Mouse (Mus musculus): Measurements from ENCODE around the gene Cir1.

Gene Cir1

DNA sequence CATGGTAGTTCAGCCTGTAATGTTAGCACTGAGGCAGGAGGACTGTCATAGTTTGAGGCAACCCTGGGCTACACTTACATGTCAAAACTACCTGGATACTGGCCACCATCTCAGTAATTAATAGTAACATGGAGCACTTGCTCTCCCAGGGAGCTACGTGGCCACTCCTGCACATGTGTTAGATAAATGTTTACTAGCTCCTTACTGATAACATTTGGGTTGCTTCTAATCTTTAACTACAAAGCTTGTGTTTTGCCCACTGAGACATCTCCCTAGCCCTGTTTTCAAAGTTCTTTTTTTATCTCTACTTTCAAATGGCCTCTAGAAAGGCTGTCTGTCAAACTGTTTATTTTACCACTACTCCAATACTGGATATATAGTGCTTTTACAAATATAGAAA is 10.5 kb downstream of the Cir1 start:
- no peak for DNase-seq (ENCODE audit: low read depth, low spot score)

GRCm38 (mm10) chr2:73298841-73299240 is 13.7 kb downstream of the Cir1 start:
- DNase-seq (ENCODE audit: low read depth, low spot score), result no peak

DNA sequence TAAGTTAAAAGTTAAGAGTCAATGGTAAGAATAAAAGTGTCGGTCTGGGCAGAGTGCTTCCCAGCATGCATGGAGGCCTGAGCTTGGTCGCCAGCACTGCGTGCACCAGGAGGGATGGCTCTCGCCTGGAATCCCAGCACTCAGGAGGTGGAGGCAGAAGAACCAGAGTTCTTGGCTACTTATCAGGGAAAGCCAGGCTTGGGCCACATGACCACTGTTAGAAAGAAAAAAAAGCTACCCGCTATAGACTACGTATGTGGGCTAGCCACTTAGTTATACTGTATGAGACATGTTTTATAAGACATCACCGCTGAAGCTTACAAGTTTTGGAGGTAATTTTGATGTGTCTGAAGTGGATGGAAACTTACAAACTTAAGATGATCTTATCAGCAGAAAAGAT is 14.3 kb downstream of the Cir1 start:
- no peak for DNase-seq (ENCODE audit: low read depth, low spot score)

GRCm38 (mm10) chr2:73295023-73295422 is 17.5 kb downstream of the Cir1 start:
- DNase-seq (ENCODE audit: low read depth, low spot score), result no peak

DNA sequence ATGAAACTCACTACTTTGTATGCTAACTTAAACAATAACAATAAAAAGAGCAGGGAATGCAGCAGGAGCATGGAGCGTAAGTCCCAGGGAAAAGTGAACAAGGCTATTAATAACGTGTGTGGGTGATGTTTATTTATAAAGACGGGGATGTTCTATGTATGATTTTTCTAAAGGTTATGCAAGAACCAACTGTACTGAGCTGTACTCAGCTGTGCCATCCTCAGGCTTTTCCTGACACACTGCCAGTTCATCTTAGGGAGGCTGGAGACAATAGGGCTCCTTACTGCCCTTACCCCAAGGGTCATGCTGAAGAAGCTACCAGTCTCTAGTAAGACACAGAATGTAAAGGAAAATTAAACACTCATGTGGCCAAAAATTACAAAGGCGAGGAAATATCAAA is 21.4 kb downstream of the Cir1 start:
- no peak for DNase-seq (ENCODE audit: low read depth, low spot score)

DNA sequence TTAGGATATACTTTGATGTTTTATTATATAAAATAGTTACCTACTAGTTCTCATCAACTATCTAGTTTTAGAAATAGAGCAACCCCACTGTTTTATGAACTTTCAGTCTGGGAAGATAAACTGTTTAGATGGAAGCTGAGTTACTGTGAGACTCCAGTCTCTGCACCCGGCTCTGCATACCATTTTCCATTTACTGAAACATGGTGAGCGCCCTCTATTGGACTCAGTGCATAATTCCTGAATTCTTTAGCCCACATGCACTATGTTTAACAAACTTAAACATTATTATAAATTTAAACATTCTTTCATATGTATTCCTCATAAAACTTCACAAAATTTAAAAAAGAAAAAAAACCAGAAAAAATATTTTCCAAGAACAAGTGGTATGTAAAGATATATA is 26.9 kb downstream of the Cir1 start:
- no peak for DNase-seq (ENCODE audit: low read depth, low spot score)

- DNase-seq (ENCODE audit: low read depth, low spot score), result no peak
These were observed 30.8 kb downstream of the Cir1 start for GRCm38 (mm10) chr2:73281707-73282106.

DNA sequence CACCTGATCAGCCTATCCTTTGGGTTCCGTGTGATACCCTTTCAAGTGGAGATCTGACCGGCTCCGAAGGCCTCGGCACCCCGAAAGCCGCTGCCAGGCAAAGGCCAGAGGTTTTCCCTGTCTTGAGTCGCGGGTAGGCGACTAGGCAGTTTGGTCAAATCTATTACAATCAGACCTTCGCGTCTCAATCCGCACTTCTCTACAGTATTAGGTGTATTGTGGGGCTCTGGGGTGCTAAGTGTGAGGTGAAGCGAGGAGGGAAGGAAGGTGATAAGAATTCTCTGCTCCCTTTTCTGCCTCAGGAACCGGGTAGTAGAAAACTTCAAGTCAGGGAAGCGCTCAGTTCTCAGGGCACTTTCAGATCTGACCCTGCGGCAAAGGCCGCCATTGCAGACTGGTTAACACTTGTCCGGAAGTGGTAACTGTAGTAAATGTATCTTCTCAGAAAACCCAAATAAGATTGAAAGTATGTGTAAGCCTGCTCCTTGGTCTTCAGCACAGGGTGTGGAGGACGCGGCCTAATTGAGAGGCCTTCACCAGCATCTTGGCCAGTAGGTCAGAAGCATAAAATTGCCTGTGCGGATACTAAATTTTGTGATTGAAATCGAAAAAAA is 31.3 kb downstream of the Cir1 start:
- DNase-seq (ENCODE audit: low read depth, low spot score), result no peak

DNA sequence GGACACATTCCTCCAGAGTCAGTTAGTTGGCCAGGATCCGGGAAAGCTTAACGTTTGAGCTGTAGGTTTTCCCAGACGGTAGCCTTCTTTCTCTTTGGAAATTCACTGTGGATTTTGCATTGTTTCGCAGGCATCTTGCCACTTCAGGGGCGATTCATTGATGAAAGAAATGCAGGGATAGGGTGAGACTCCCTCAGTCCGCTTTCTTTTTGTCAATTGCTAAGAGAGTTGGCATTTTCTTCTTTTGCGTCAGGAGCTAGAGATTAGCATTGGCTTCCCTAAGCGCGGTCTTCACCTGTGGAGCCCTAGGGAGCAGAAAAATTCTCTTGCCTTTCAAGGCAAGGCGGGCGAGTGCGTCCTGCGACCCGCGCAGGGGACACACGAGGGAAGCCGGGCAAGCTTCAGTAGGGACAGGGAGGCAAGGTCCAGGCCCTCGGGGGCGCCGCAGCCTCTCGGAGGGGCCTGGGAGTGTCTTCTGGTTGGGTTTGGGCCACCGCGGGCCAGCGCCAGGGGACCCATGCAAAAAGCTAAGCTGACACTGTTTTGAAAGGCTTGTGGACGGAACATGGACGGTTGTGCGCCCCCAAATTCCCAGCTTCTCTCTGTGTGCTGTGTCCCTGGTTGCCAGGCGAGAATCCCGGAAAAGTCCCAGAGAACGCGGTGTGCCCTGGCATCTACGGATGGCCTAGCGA is 32.0 kb downstream of the Cir1 start:
- no peak for DNase-seq (ENCODE audit: low read depth, low spot score)

GRCm38 (mm10) chr2:73279271-73280038 is 33.0 kb downstream of the Cir1 start:
- no peak for DNase-seq (ENCODE audit: low read depth, low spot score)

DNA sequence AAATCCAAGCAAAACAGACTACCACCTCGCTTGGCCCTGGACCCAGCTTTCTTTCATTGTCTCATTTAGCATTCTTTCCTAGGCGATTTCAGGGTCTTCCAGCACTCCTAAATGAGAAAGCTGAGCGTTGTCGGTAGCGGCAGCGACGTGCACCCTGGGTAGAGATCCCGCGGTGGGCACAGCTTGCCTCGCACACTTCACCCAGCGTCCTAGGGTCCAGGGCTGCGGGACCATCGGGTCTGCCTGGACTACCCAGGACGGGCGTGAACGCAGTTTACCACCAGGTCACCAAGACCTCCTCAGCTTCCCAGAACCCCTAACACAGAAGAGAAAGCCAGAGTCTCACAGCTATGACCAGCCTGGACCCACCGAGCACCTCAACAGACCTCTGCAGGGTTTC is 33.6 kb downstream of the Cir1 start:
- no peak for DNase-seq (ENCODE audit: low read depth, low spot score)

GRCm38 (mm10) chr2:73278131-73278854 is 34.2 kb downstream of the Cir1 start:
- peak; percentile 85 for DNase-seq (ENCODE audit: low read depth, low spot score)

DNA sequence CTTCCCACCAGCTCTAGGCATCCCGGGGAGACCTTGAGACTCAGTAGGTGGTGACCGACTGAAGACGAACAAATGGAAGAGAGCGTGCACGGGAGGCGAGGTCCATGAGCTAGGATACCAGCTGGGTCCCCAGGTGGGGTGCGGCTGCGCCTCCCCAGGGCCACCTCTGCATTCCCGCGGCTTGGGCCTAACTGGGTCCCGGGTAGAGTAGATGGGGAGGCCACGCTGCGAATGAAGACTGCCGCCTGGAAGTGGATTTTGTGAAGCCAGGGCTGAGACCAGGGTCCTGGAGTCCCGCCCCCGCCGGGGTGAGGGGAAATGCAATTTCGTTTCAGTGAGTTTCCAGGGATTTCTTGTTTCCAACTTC is 34.8 kb downstream of the Cir1 start:
- DNase-seq (ENCODE audit: low read depth, low spot score), result no peak

- no peak for DNase-seq (ENCODE audit: low read depth, low spot score)
These were observed 35.3 kb downstream of the Cir1 start for GRCm38 (mm10) chr2:73277021-73277708.

DNA sequence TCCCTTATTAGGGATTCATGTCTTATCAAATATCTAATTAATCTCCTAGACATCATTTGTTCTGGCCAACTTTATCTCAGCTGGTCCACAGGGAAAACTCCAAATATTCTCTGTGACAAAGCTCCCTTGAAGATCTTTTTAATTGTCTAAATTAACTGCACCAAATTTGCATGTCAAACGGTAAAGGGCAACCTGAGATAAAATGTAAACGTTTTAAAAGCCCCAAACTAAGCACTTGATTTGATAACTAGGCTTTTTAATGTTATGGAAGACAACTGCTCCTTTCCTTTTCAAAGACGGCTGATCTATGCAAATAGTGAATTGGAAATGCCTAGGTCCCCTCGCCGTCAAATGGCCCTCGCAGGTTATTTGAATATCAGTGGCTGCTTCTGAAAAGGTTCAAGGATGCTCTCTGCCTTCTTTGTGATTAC is 36.3 kb downstream of the Cir1 start:
- no peak for DNase-seq (ENCODE audit: low read depth, low spot score)

DNA sequence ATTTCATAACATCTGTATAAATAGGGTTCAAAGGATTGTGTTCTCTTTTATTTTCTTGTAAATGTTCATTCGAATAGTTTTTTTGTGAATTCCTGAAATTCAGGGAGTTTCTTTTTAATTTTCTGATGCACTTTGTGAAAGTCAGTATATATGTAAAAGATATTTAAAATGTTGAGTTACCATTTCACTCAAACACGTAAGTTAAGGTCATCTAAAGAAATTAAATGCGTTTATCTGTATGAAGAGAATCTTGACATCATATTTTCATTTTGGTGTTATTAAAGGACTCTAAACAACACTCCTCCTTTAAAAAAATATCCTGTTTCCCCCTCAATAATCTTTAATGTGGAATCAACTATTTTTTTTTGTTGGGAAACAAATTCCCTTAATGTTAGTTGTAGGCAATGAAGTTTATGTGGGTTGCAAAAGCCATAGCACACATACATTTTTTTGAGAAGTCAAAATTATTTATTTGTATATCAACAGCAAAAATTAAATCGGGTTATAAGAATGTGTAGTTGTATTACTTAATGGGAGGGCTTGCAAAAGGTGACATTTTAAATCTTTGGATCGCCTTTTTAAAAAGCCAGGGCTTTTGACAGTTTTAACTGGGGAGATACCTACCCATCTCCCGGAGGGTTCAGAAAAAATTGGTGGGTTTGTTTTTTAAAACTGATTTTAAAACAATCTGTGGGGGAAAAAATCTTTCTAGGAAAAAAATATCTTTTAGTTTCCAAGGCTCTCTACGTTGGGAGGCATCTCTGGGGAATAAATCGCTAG is 37.0 kb downstream of the Cir1 start:
- DNase-seq (ENCODE audit: low read depth, low spot score), result no peak

GRCm38 (mm10) chr2:73274119-73274920 is 38.2 kb downstream of the Cir1 start:
- DNase-seq (ENCODE audit: low read depth, low spot score), result no peak

DNA sequence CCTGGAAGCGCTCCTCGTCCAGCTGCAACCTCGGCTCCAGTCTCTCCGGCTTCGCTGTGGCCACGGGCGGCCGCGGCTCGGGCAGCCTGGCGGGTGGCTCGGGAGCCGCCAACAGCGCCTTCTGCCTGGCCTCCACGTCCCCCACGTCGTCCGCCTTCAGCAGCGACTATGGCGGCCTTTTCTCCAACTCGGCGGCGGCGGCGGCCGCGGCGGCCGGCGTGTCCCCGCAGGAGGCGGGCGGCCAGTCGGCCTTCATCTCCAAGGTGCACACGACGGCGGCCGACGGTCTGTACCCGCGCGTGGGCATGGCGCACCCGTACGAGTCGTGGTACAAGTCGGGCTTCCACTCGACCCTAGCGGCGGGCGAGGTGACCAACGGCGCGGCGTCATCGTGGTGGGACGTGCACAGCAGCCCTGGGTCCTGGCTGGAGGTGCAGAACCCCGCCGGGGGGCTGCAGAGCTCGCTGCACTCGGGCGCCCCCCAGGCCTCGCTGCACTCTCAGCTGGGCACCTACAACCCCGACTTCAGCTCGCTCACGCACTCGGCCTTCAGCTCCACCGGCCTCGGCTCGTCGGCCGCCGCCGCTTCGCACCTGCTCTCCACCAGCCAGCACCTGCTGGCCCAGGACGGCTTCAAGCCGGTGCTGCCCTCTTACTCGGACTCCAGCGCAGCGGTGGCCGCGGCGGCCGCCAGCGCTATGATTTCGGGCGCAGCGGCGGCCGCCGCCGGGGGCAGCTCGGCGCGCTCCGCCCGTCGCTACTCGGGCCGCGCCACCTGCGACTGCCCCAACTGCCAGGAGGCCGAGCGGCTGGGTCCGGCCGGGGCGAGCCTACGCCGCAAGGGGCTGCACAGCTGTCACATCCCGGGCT is 39.0 kb downstream of the Cir1 start:
- DNase-seq (ENCODE audit: low read depth, low spot score), result no peak
